Mouse (Mus musculus) liver, adult 2 months (tissue): ENCODE results near the gene Rnf126.

Source experiments
- CTCF ChIP-seq: fragments of 200-500 bp; IDR thresholded peaks from 2 replicates; pipeline ENCODE4 v1.5.1; 2011; ENCODE audit warnings: low read depth, low read length, control low read depth
- POLR2A ChIP-seq: fragments of 200-500 bp; IDR thresholded peaks from 2 replicates; pipeline ENCODE4 v1.6.1; 2011; ENCODE audit warnings: low read length, control low read depth; ENCODE audit not compliant: insufficient read depth; ENCODE audit errors: extremely low read depth

GRCm38 (mm10) chr10:79726090-79726489, 40.7 kb downstream of the Rnf126 start:
- TF ChIP-seq CTCF (peak; percentile 85), POLR2A (no peak)
